Mouse (Mus musculus) forebrain, embryonic 16.5 days (tissue): ENCODE data around the gene Pknox2. TPM values are rescaled to one million over a fixed set of nuclear protein-coding genes. Genes with fewer than 3 reads are reported as not detected.

Source experiments
- ATAC-seq: fragments of 200-750 bp; cut with Nextera tagmentation; 2 replicates; pipeline ENCODE4 v1.8.0; 2017; ENCODE audit warnings: mild to moderate bottlenecking, moderate library complexity
- H3K27ac ChIP-seq: fragments of 300-500 bp; sonication (generic); 2 replicates; pipeline ENCODE4 v1.5.1; 2014; ENCODE audit warnings: low read length, control low read depth
- H3K27me3 ChIP-seq: fragments of 300-500 bp; sonication (generic); replicated peaks from 2 replicates; pipeline ENCODE4 v1.6.1; 2014; ENCODE audit warnings: low read length; ENCODE audit not compliant: control insufficient read depth, insufficient read depth
- H3K36me3 ChIP-seq: fragments of 300-500 bp; sonication (generic); 2 replicates; pipeline ENCODE4 v1.6.1; 2014; ENCODE audit not compliant: control insufficient read depth, insufficient read depth
- H3K4me1 ChIP-seq: fragments of 300-500 bp; sonication (generic); replicated peaks from 2 replicates; pipeline ENCODE4 v1.6.1; 2014; ENCODE audit warnings: low read length; ENCODE audit not compliant: control insufficient read depth, insufficient read depth
- H3K4me2 ChIP-seq: fragments of 300-500 bp; sonication (generic); 2 replicates; pipeline ENCODE4 v1.6.1; 2014; ENCODE audit warnings: mild to moderate bottlenecking, low read length, control low read depth
- H3K4me3 ChIP-seq: fragments of 300-500 bp; sonication (generic); replicated peaks from 2 replicates; pipeline ENCODE4 v1.5.1; 2014; ENCODE audit warnings: mild to moderate bottlenecking, low read length, control low read depth
- H3K9ac ChIP-seq: fragments of 300-500 bp; sonication (generic); replicated peaks from 2 replicates; pipeline ENCODE4 v1.6.1; 2014; ENCODE audit warnings: low read depth, low read length, control low read depth
- H3K9me3 ChIP-seq: fragments of 300-500 bp; sonication (generic); 2 replicates; pipeline ENCODE4 v1.6.1; 2016; ENCODE audit warnings: low read length; ENCODE audit not compliant: control insufficient read depth
- WGBS: fragments of 180-500 bp; shearing (Covaris S2); extraction: QIAGEN DNeasy Blood & Tissue Kit; methylation state at CpG from one replicate; pipeline ENCODE4 v1.1.7; 2014; 5-methylcytosine and 5-hydroxymethylcytosine counted together
- polyA plus RNA-seq: library from polyadenylated mRNA; unstranded; fragments of >200 nt; fragmentation: Nextera tagmentation; extraction: Ambion mirVana; gene quantifications from 2 replicates; pipeline ENCODE4 v1.2.1, GENCODE M21; 2015

Pknox2 gene
- polyA plus RNA-seq, 1 experiment from 2014 or later: 26.9 TPM

- 21% methylated on average over 8 of the region's 8 CpGs for WGBS
- H3K9ac ChIP-seq: no peak overlapping the region; the same call in 1 of the 2 replicates
- H3K4me2 ChIP-seq: peak overlapping the region; percentile 14; the same call in 1 of the 2 replicates
- no peaks in the 10 kb centered on the region for H3K9me3 ChIP-seq
- H3K4me1 ChIP-seq: peaks cover 14% of the 10 kb centered on the region
- no peaks in the 10 kb centered on the region for H3K27me3 ChIP-seq
- peak overlapping the region; percentile 93 for H3K27ac ChIP-seq
- ATAC-seq: peak; percentile 88
- no peak overlapping the region for H3K4me3 ChIP-seq
- H3K36me3 ChIP-seq: peaks cover 15% of the 10 kb centered on the region
Measured at GRCm38 (mm10) chr9:36882034-36882745, 265.0 kb downstream of the Pknox2 start.

GRCm38 (mm10) chr9:36881615-36882014 lies 265.6 kb downstream of the Pknox2 start:
- H3K4me2 ChIP-seq: 0 out of 2 replicates have a peak overlapping the region, but pooled peaks have one; percentile 14
- H3K27ac ChIP-seq: peak overlapping the region; percentile 93
- WGBS: 44% methylated on average over 5 of the region's 5 CpGs

GRCm38 (mm10) chr9:36876787-36877186 lies 270.4 kb downstream of the Pknox2 start:
- Histone ChIP-seq H3K27me3 (no peaks in the 10 kb centered on the region), H3K4me3 (no peak overlapping the region), H3K9me3 (no peaks in the 10 kb centered on the region), H3K4me2 (no peak overlapping the region), H3K9ac (no peak overlapping the region), H3K36me3 (peaks cover 50% of the 10 kb centered on the region), H3K27ac (no peak overlapping the region), H3K4me1 (peaks cover 7% of the 10 kb centered on the region; the same call in 1 of the 2 replicates)
- ATAC-seq: no peak

More at GRCm38 (mm10) chr9:36881615-36882014, 265.6 kb downstream of the Pknox2 start:
- Histone ChIP-seq H3K9ac (no peak overlapping the region; the same call in 1 of the 2 replicates), H3K27me3 (no peaks in the 10 kb centered on the region), H3K4me3 (no peak overlapping the region), H3K9me3 (no peaks in the 10 kb centered on the region), H3K4me1 (peaks cover 14% of the 10 kb centered on the region), H3K36me3 (peaks cover 21% of the 10 kb centered on the region)
- ATAC-seq: peak; percentile 68

- no peak overlapping the region for H3K4me3 ChIP-seq
- H3K36me3 ChIP-seq: peaks cover 52% of the 10 kb centered on the region
- H3K9ac ChIP-seq: no peak overlapping the region
- no peaks in the 10 kb centered on the region for H3K9me3 ChIP-seq
- no peak overlapping the region for H3K4me2 ChIP-seq
- H3K4me1 ChIP-seq: peaks cover 3% of the 10 kb centered on the region; the same call in 1 of the 2 replicates
- H3K27me3 ChIP-seq: no peaks in the 10 kb centered on the region
- no peak overlapping the region for H3K27ac ChIP-seq
- 88% methylated on average over 5 of the region's 5 CpGs for WGBS
- no peak for ATAC-seq
Measured at GRCm38 (mm10) chr9:36876313-36876712, 270.9 kb downstream of the Pknox2 start.

GRCm38 (mm10) chr9:36873796-36874195 lies 273.4 kb downstream of the Pknox2 start:
- 90% methylated on average over 2 of the region's 2 CpGs for WGBS
- Histone ChIP-seq H3K4me3 (no peak overlapping the region), H3K27me3 (no peaks in the 10 kb centered on the region), H3K36me3 (peaks cover 64% of the 10 kb centered on the region), H3K27ac (no peak overlapping the region), H3K4me2 (no peak overlapping the region), H3K4me1 (no peaks in the 10 kb centered on the region), H3K9me3 (no peaks in the 10 kb centered on the region), H3K9ac (no peak overlapping the region)
- no peak for ATAC-seq

- WGBS: 33% methylated on average over 1 of the region's 1 CpGs
- ATAC-seq: no peak
Measured at GRCm38 (mm10) chr9:36870263-36870662, 276.9 kb downstream of the Pknox2 start.

GRCm38 (mm10) chr9:36868662-36869061 lies 278.5 kb downstream of the Pknox2 start:
- ATAC-seq: no peak
- Histone ChIP-seq H3K36me3 (peaks cover 72% of the 10 kb centered on the region), H3K4me3 (no peak overlapping the region), H3K4me1 (no peaks in the 10 kb centered on the region), H3K27me3 (no peaks in the 10 kb centered on the region), H3K9ac (no peak overlapping the region), H3K9me3 (no peaks in the 10 kb centered on the region), H3K4me2 (no peak overlapping the region), H3K27ac (no peak overlapping the region)
- 95% methylated on average over 6 of the region's 6 CpGs for WGBS

More at GRCm38 (mm10) chr9:36870263-36870662, 276.9 kb downstream of the Pknox2 start:
- Histone ChIP-seq H3K4me1 (no peaks in the 10 kb centered on the region), H3K36me3 (peaks cover 67% of the 10 kb centered on the region), H3K4me2 (no peak overlapping the region), H3K27me3 (no peaks in the 10 kb centered on the region), H3K9ac (no peak overlapping the region), H3K27ac (no peak overlapping the region), H3K4me3 (no peak overlapping the region), H3K9me3 (no peaks in the 10 kb centered on the region)

GRCm38 (mm10) chr9:36864862-36865813 lies 282.1 kb downstream of the Pknox2 start:
- no peak for ATAC-seq
- no peaks in the 10 kb centered on the region for H3K4me1 ChIP-seq
- 56% methylated on average over 4 of the region's 4 CpGs for WGBS

GRCm38 (mm10) chr9:36863694-36864093 lies 283.5 kb downstream of the Pknox2 start:
- Histone ChIP-seq H3K4me1 (peaks cover under 1% of the 10 kb centered on the region; the same call in 1 of the 2 replicates), H3K4me3 (no peak overlapping the region), H3K27me3 (no peaks in the 10 kb centered on the region), H3K36me3 (peaks cover 46% of the 10 kb centered on the region), H3K4me2 (no peak overlapping the region), H3K27ac (no peak overlapping the region), H3K9ac (no peak overlapping the region), H3K9me3 (no peaks in the 10 kb centered on the region)
- 75% methylated on average over 3 of the region's 3 CpGs for whole genome bisulfite sequencing
- no peak for ATAC-seq

More at GRCm38 (mm10) chr9:36864862-36865813, 282.1 kb downstream of the Pknox2 start:
- Histone ChIP-seq H3K4me3 (no peak overlapping the region), H3K9me3 (no peaks in the 10 kb centered on the region), H3K27me3 (no peaks in the 10 kb centered on the region), H3K9ac (no peak overlapping the region), H3K4me2 (no peak overlapping the region), H3K36me3 (peaks cover 59% of the 10 kb centered on the region), H3K27ac (no peak overlapping the region)
